Mouse (Mus musculus) intestine, embryonic 15.5 days (tissue): ENCODE results near the gene Relb. TPM values are rescaled to one million over a fixed set of nuclear protein-coding genes. Genes with fewer than 3 reads are reported as not detected.

Experiments
- ATAC-seq: fragments of 200-750 bp; cut with Nextera tagmentation; 2 replicates; pipeline ENCODE4 v1.8.0; 2017; ENCODE audit warnings: moderate TSS enrichment, moderate library complexity
- H3K27ac ChIP-seq: fragments of 300-500 bp; sonication (generic); 2 replicates; pipeline ENCODE4 v1.5.1; 2015; ENCODE audit warnings: mild to moderate bottlenecking, inconsistent platforms
- H3K27me3 ChIP-seq: fragments of 300-500 bp; sonication (generic); replicated peaks from 2 replicates; pipeline ENCODE4 v1.6.1; 2015; ENCODE audit warnings: inconsistent platforms
- H3K36me3 ChIP-seq: fragments of 300-500 bp; sonication (generic); 2 replicates; pipeline ENCODE4 v1.6.1; 2015; ENCODE audit warnings: inconsistent platforms
- H3K4me1 ChIP-seq: fragments of 300-500 bp; sonication (generic); replicated peaks from 2 replicates; pipeline ENCODE4 v1.6.1; 2015; ENCODE audit warnings: inconsistent platforms
- H3K4me2 ChIP-seq: fragments of 300-500 bp; sonication (generic); replicated peaks from 2 replicates; pipeline ENCODE4 v1.6.1; 2015; ENCODE audit warnings: mild to moderate bottlenecking, inconsistent platforms
- H3K4me3 ChIP-seq: fragments of 300-500 bp; sonication (generic); replicated peaks from 2 replicates; pipeline ENCODE4 v1.5.1; 2015; ENCODE audit warnings: inconsistent platforms
- H3K9ac ChIP-seq: fragments of 300-500 bp; sonication (generic); 2 replicates; pipeline ENCODE4 v1.6.1; 2015; ENCODE audit warnings: inconsistent platforms
- H3K9me3 ChIP-seq: fragments of 300-500 bp; sonication (generic); 2 replicates; pipeline ENCODE4 v1.6.1; 2016; ENCODE audit warnings: inconsistent platforms
- WGBS: fragments of 180-500 bp; shearing (Covaris S2); methylation state at CpG from one replicate; pipeline ENCODE4 v1.1.7; 2015; 5-methylcytosine and 5-hydroxymethylcytosine counted together
- polyA plus RNA-seq: library from polyadenylated mRNA; unstranded; fragments of >200 nt; fragmentation: Nextera tagmentation; extraction: Ambion mirVana; gene quantifications from 2 replicates; pipeline ENCODE4 v1.2.1, GENCODE M21; 2015

Relb gene
- polyA plus RNA-seq, 1 experiment from 2014 or later, result 8.6 TPM

DNA sequence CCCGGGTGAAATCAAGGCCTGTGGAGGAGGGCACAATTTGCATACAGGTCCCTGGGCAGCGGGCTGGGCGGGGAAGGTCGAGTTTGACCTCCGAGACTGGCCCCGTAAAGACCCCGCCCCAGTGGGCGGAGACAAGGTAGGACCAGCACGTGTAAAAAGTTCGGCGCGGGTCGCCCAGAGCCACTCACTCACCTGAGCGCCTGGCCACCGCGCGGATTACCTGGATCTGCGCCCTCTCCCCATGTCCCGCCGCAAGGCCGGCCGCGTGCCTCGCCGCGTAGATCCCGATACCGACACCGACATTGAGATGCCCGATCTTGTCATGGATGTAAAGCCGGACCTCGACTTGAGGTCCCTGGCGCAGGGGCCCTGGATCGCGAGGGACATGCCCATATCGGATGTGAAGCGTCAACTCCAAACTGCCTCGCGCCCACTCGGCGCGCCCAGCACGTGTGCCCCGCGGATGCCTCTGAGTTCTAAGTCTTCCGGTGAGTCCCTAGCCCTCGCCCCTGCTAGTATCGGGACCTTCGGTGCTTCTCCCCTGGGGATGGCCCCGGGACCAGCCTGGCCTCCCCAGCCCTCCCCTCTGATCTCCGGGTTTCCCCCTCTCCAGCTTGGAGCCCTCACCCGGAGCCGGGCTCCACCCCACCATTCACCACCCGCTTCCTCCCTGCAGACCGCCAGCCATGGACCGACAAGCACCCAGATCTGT, 51.9 kb downstream of the Relb start, which contains the start of the genes Zfp296 and Gemin7:
Gene Zfp296, plus strand, starts transcription at position 147 of the 712 bp plus-strand sequence.
Gene Gemin7, minus strand, starts transcription at position 455 of the 712 bp plus-strand sequence.
- Histone ChIP-seq H3K9me3 (no peaks in the 10 kb centered on the region), H3K4me2 (peak within 1 kb of the TSS; percentile 79), H3K36me3 (peaks cover 12% of the 10 kb centered on the region; the same call in 1 of the 2 replicates), H3K27ac (no peak within 1 kb of the TSS), H3K9ac (peak within 1 kb of the TSS; percentile 39), H3K4me1 (peaks cover 21% of the 10 kb centered on the region), H3K27me3 (peaks cover 17% of the 10 kb centered on the region), H3K4me3 (peak within 1 kb of the TSS; percentile 42)
- under 1% methylated on average over 56 of the region's 56 CpGs for WGBS
- ATAC-seq, result 0 out of 2 replicates have a peak, but pooled peaks have one; percentile 7

DNA sequence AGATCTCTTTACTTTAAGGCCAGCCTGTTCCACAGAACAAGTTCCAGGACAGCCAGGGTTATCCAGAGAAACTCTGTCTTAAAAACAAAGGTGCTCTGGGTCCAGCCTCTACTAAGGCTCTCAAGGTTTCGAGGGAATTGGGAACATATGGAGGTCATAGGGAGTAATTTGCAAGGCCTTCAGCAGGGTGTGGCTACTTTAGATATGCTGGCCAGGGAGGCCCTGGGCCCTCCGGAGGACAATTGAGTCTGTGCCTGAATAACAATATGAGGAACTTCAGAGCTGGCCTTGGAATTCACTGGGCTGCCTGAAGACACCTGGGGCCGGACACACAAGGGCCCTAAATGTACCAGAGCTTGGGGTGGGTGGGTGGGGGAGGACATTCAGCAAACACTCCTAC, 53.7 kb downstream of the Relb start:
- 58% methylated on average over 3 of the region's 3 CpGs for WGBS
- no peak for ATAC-seq
- H3K4me2 ChIP-seq, result no peak overlapping the region
- H3K27ac ChIP-seq, result no peak overlapping the region
- H3K27me3 ChIP-seq, result peaks cover 17% of the 10 kb centered on the region
- no peaks in the 10 kb centered on the region for H3K9me3 ChIP-seq
- H3K36me3 ChIP-seq, result peaks cover 6% of the 10 kb centered on the region; the same call in 1 of the 2 replicates
- no peak overlapping the region for H3K4me3 ChIP-seq
- H3K4me1 ChIP-seq, result peaks cover 32% of the 10 kb centered on the region
- no peak overlapping the region for H3K9ac ChIP-seq

DNA sequence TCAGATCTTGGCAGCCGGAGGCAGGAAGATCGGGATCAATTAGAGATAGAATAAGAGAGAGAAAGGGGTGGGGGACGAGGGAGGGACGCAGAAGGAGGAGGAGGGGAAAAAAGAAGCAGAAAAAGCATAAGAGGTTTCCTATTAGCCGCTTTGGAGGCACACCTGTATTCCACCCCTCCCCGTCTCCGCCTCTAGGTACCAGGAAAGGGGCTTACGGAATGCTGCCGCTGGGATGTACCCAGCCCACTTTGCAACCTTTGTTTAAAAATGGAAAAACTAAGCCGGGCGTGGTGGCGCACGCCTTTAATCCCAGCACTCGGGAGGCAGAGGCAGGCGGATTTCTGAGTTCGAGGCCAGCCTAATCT, 55.5 kb downstream of the Relb start:
- Histone ChIP-seq H3K4me1 (peaks cover 32% of the 10 kb centered on the region), H3K9ac (peak overlapping the region; percentile 69), H3K4me2 (peak overlapping the region; percentile 89), H3K36me3 (peaks cover 13% of the 10 kb centered on the region), H3K9me3 (no peaks in the 10 kb centered on the region), H3K4me3 (peak overlapping the region; percentile 64), H3K27me3 (peaks cover 17% of the 10 kb centered on the region), H3K27ac (peak overlapping the region; percentile 81)
- WGBS, result 15% methylated on average over 16 of the region's 16 CpGs
- ATAC-seq, result peak; percentile 19

DNA sequence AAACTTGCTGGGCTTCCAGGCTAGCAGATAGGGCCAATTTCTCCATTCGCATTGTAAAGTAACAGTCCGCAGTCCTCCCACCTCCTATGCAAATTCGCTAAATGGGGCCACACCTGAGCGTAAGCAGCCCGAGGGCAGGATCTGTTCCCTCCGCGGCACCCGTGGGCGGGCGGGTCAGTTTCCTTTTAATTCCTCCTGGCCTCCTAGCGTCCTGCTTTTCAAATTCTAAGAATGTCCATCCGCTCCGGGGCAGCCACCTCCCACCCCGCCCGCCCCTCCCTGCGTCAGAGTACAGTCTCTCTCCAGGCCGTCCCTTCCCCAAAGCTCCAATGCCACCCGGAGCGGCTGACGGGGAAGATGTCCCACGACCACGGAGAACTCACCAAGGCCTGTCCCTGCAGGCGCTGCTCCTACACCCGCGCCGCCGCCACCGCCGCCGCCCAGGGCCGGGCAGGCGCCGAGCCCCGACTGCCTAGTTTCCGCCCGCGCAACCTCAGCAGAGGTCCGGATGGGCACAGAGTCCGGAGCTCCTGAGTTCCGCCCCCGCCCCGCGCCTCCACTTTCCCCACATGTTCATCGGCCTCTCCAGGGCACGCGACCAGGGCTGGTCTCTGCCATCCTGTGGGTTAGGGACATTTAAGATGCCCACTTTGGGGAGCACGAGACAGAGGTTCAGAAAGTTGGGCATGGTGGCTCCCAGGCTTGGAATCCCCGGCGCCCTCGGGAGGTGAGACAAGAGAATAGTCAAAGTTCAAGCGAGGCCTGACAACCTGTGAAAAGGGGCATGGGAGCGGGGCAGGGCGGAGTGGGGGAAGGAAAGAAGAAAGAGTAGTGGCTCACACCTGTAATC, 56.1 kb downstream of the Relb start:
- peak overlapping the region; percentile 64 for H3K4me3 ChIP-seq
- peaks cover 32% of the 10 kb centered on the region for H3K4me1 ChIP-seq
- peaks cover 16% of the 10 kb centered on the region for H3K27me3 ChIP-seq
- H3K27ac ChIP-seq, result peak overlapping the region; percentile 81
- peaks cover 13% of the 10 kb centered on the region for H3K36me3 ChIP-seq
- ATAC-seq, result peak; percentile 91
- peak overlapping the region; percentile 69 for H3K9ac ChIP-seq
- no peaks in the 10 kb centered on the region for H3K9me3 ChIP-seq
- peak overlapping the region; percentile 89 for H3K4me2 ChIP-seq
- WGBS, result under 1% methylated on average over 53 of the region's 53 CpGs

- no peak overlapping the region for H3K4me3 ChIP-seq
- 73% methylated on average over 3 of the region's 3 CpGs for WGBS
- ATAC-seq, result no peak
These were observed 59.6 kb downstream of the Relb start for GRCm38 (mm10) chr7:19569647-19570046.

DNA sequence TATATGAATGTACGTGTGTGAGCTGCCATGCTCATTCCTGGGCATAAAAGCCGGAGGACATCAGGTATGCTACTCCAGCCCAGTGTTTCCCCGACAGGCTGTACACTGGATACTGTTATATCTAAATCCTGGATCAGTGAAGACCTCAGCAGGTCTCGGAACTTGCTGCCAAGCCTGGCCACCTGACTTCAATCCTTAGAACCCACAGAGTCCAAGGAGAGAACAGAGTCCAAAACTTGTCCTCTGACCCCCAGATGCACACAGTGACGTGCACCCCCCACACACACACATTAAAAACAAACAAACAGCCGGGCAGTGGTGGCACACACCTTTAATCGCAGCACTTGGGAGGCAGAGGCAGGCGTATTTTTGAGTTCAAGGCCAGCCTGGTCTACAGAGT, 61.8 kb downstream of the Relb start:
- Histone ChIP-seq H3K9me3 (no peaks in the 10 kb centered on the region), H3K4me2 (no peak overlapping the region), H3K27me3 (no peaks in the 10 kb centered on the region), H3K4me3 (no peak overlapping the region), H3K36me3 (peaks cover 32% of the 10 kb centered on the region), H3K9ac (no peak overlapping the region), H3K27ac (no peak overlapping the region), H3K4me1 (peaks cover 19% of the 10 kb centered on the region)
- ATAC-seq, result no peak
- 91% methylated on average over 8 of the region's 8 CpGs for WGBS

More at GRCm38 (mm10) chr7:19569647-19570046, 59.6 kb downstream of the Relb start:
- H3K9me3 ChIP-seq, result no peaks in the 10 kb centered on the region
- no peak overlapping the region for H3K4me2 ChIP-seq
- H3K4me1 ChIP-seq, result peaks cover 17% of the 10 kb centered on the region
- no peaks in the 10 kb centered on the region for H3K27me3 ChIP-seq
- peaks cover 28% of the 10 kb centered on the region for H3K36me3 ChIP-seq
- H3K27ac ChIP-seq, result no peak overlapping the region
- no peak overlapping the region for H3K9ac ChIP-seq

GRCm38 (mm10) chr7:19565803-19566202, 63.4 kb downstream of the Relb start:
- no peak overlapping the region for H3K4me2 ChIP-seq
- H3K36me3 ChIP-seq, result peaks cover 32% of the 10 kb centered on the region
- H3K9me3 ChIP-seq, result no peaks in the 10 kb centered on the region
- H3K4me1 ChIP-seq, result peaks cover 9% of the 10 kb centered on the region
- no peak overlapping the region for H3K4me3 ChIP-seq
- no peak for ATAC-seq
- H3K27me3 ChIP-seq, result no peaks in the 10 kb centered on the region
- 95% methylated on average over 2 of the region's 2 CpGs for WGBS
- no peak overlapping the region for H3K27ac ChIP-seq
- no peak overlapping the region for H3K9ac ChIP-seq

DNA sequence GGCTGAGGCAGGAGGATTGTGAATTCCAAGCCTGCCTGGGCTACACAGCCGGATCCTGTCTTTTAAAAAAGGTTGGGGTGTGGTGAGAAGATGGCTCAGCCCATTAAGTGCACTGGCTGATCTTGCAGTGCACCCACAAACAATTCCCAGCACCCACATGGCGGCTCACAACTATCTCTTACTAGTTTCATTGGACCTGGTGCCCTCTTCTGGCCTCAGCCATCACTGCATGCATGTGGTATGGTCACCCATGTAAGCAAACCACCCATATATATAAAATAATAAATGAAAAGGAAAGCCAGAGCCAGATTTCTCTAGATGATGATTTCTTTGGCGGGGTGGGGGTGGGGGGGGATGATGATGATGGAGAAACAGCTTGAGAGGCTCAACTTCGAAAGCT, 64.8 kb downstream of the Relb start:
- H3K4me2 ChIP-seq, result no peak overlapping the region
- no peaks in the 10 kb centered on the region for H3K27me3 ChIP-seq
- H3K4me1 ChIP-seq, result peaks cover 22% of the 10 kb centered on the region
- no peak overlapping the region for H3K9ac ChIP-seq
- ATAC-seq, result no peak
- no peaks in the 10 kb centered on the region for H3K9me3 ChIP-seq
- no peak overlapping the region for H3K4me3 ChIP-seq
- H3K27ac ChIP-seq, result no peak overlapping the region
- 90% methylated on average over 4 of the region's 4 CpGs for WGBS
- H3K36me3 ChIP-seq, result peaks cover 24% of the 10 kb centered on the region

DNA sequence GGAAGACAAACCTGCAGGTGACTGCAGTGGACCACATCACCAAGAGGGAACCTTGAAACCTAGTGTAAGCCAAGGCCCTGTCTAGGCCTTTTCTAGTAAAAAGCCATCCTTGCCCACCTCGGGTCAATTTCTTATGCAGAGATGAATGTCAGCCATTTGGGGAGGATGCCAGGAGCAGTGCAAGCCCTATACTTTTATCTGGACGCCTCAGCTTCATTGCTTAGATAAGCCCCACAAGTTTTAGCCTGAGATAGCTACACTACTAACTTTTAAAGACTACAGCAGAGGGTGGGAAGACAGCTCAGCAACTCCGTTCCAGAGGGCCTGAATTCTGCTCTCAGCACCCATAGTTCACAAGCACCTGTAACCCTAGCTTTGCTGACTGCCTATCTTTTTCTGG, 65.4 kb downstream of the Relb start:
- Histone ChIP-seq H3K36me3 (peaks cover 19% of the 10 kb centered on the region), H3K27ac (no peak overlapping the region), H3K27me3 (no peaks in the 10 kb centered on the region), H3K4me3 (no peak overlapping the region), H3K9ac (0 out of 2 replicates have a peak overlapping the region, but pooled peaks have one; percentile 8), H3K4me2 (no peak overlapping the region), H3K4me1 (peaks cover 26% of the 10 kb centered on the region), H3K9me3 (no peaks in the 10 kb centered on the region)
- 84% methylated on average over 3 of the region's 3 CpGs for WGBS
- ATAC-seq, result no peak

GRCm38 (mm10) chr7:19562643-19563410, 66.4 kb downstream of the Relb start, which contains the start of gene Ppp1r37:
Gene Ppp1r37, minus strand, starts transcription at chr7:19563076.
- WGBS, result 2% methylated on average over 19 of the region's 19 CpGs
- Histone ChIP-seq H3K4me1 (peaks cover 33% of the 10 kb centered on the region), H3K4me3 (peak within 1 kb of the TSS; percentile 96), H3K4me2 (peak within 1 kb of the TSS; percentile 78), H3K9ac (peak within 1 kb of the TSS; percentile 98), H3K27ac (peak within 1 kb of the TSS; percentile 92), H3K9me3 (no peaks in the 10 kb centered on the region), H3K36me3 (peaks cover 19% of the 10 kb centered on the region), H3K27me3 (no peaks in the 10 kb centered on the region)
- ATAC-seq, result peak; percentile 39; the same call in 1 of the 2 replicates

DNA sequence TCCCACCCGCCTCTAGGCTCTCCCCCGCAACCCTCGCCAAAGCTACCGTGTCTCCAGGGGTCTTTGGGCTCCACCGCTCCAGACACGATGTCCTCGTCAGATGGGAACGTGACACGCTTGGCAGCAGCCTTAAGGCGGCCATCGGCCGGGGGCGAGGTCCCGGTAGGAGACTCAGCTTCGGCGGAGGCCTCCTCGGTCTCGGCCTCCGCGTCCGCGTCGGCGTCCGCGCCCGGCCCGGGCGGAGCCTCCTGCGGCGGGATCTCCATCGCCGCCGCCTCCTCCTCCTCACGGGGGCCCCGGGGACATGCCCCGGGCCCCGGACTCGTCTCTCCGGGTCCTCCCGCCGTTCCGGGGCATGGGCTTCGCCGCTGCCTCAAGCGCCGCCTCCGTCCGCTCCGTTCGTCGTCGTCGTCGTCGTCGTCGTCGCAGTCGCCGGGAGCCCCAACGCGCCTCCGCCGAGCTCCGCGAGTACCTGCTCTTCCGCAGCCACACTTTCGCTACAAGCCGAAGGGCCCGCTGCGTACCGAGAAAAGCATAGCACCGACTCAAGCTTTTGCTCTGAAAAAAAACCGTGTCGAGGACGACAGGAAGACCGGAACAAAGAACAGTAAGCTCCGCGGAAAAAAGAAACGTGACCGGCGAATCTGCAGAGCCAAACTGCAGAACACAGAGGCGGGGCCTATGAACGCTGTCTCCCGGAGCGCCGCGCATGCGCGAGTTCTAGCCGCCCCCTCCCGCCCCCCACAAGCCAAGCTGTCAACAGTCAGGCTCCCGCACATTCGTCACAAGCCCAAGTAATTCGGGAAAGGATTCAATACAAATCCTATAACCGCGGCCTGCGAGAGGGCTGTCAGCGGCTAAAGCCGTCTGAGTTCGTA, 67.2 kb downstream of the Relb start:
- Histone ChIP-seq H3K27me3 (no peaks in the 10 kb centered on the region), H3K36me3 (peaks cover 19% of the 10 kb centered on the region), H3K9ac (peak overlapping the region; percentile 98), H3K4me2 (peak overlapping the region; percentile 78), H3K27ac (peak overlapping the region; percentile 92), H3K9me3 (no peaks in the 10 kb centered on the region), H3K4me3 (peak overlapping the region; percentile 96), H3K4me1 (peaks cover 40% of the 10 kb centered on the region)
- ATAC-seq, result peak; percentile 92
- under 1% methylated on average over 101 of the region's 102 CpGs for WGBS
